8 mouse cellular contexts compared by ENCODE assay signal in the genomic region with DNA sequence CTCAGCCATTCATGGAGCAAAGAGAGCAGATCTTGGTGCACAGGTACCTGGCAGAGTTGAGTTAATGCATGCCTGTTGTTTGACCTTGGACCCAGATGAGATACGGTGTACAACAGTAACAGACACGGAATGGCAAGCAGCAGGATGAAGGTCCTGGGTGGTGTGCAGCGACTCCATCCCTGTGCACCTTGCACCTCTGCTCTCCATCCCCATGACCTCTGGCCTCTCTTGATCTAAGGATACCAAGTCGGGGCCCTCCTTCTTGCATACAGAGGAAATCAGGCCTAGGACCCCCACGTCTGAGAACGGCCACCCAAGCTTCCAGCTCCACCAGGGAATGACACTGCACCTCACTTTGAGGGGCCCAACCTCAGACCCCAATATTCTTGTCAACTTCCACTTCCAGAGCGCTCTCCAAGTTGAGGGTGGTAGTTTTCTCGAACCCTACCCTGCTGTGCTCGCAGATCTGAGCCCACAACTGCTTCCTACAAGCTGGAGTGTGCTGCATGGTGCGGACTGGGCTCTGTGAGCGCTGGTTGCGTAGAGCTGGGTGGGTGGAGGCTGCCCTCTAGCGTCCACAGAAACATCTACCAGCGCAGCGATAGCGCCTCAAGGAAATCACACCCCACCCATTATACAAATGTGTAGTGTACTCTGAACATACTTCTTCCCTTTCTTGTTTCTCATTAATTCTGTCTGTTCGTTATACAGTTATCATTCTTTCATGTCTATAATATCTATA. TPM values are rescaled to one million over a fixed set of nuclear protein-coding genes. Genes with fewer than 3 reads are reported as not detected.
DNase-seq lines count a peak whose midpoint lies in the region; ATAC-seq lines count a peak whose summit lies in the region.

No protein-coding gene starts in this region.

- peak; percentile 91 for ATAC-seq in erythroblast, adult 5-6 weeks (replicated peaks; ENCODE audit: low FRiP score, poor library complexity, severe bottlenecking)
- ATAC-seq in heart, embryonic 12.5 days (ENCODE audit: insufficient number of reproducible peaks, low FRiP score) = peak; percentile 73
- ATAC-seq in kidney, embryonic 16.5 days (ENCODE audit: low FRiP score, low TSS enrichment) = peak; percentile 81
- ATAC-seq in liver, embryonic 13.5 days (ENCODE audit: low read depth) = peak; percentile 77
- 0 out of 2 replicates have a peak, but pooled peaks have one; percentile 50 for ATAC-seq in neural tube, embryonic 12.5 days (ENCODE audit: low FRiP score, low read depth)

- no peaks in the 10 kb centered on the region for H3K9me3 ChIP-seq in heart, embryonic 12.5 days (replicated peaks)
- H3K9me3 ChIP-seq in kidney, embryonic 16.5 days (ENCODE audit: low read length) = no peaks in the 10 kb centered on the region
- no peaks in the 10 kb centered on the region for H3K9me3 ChIP-seq in liver, embryonic 13.5 days (replicated peaks)
- no peaks in the 10 kb centered on the region for H3K9me3 ChIP-seq in neural tube, embryonic 12.5 days

- no peak overlapping the region for H3K27ac ChIP-seq in heart, embryonic 12.5 days (ENCODE audit: poor library complexity, severe bottlenecking)
- no peak overlapping the region for H3K27ac ChIP-seq in kidney, embryonic 16.5 days (ENCODE audit: low read length)
- no peak overlapping the region for H3K27ac ChIP-seq in liver, embryonic 13.5 days
- no peak overlapping the region for H3K27ac ChIP-seq in neural tube, embryonic 12.5 days

- DNase-seq in CD4-positive, CD25-positive, alpha-beta regulatory T cell, adult 2 months (ENCODE audit: low read depth, low spot score) = peak; percentile 93
- DNase-seq in adrenal gland, postnatal 4 days (ENCODE audit: low spot score in 2 of 2) = peak; percentile 33 to 40
- peak; percentile 49 for DNase-seq in liver, embryonic 13.5 days
- DNase-seq in telencephalon, adult 2 months (ENCODE audit: low read depth, low spot score) = peak; percentile 50

- H3K27me3 ChIP-seq in heart, embryonic 12.5 days (replicated peaks) = no peaks in the 10 kb centered on the region
- H3K27me3 ChIP-seq in kidney, embryonic 16.5 days (ENCODE audit: insufficient read depth, low read length) = no peaks in the 10 kb centered on the region
- no peaks in the 10 kb centered on the region for H3K27me3 ChIP-seq in liver, embryonic 13.5 days
- no peaks in the 10 kb centered on the region for H3K27me3 ChIP-seq in neural tube, embryonic 12.5 days (replicated peaks)

- H3K4me3 ChIP-seq in heart, embryonic 12.5 days = no peak overlapping the region
- no peak overlapping the region for H3K4me3 ChIP-seq in kidney, embryonic 16.5 days (ENCODE audit: low read length)
- no peak overlapping the region for H3K4me3 ChIP-seq in liver, embryonic 13.5 days (replicated peaks)
- H3K4me3 ChIP-seq in neural tube, embryonic 12.5 days = no peak overlapping the region

- 25% methylated on average over 17 of the region's 17 CpGs for WGBS in heart, embryonic 12.5 days
- 27% methylated on average over 17 of the region's 17 CpGs for WGBS in kidney, embryonic 16.5 days
- WGBS in liver, embryonic 13.5 days (ENCODE audit: insufficient replicate concordance) = 26% methylated on average over 17 of the region's 17 CpGs
- 30% methylated on average over 17 of the region's 17 CpGs for WGBS in neural tube, embryonic 12.5 days

- peak overlapping the region; percentile 37 for H3K9ac ChIP-seq in heart, embryonic 12.5 days
- H3K9ac ChIP-seq in kidney, embryonic 16.5 days (replicated peaks; ENCODE audit: low read length) = no peak overlapping the region
- no peak overlapping the region for H3K9ac ChIP-seq in liver, embryonic 13.5 days
- H3K9ac ChIP-seq in neural tube, embryonic 12.5 days = no peak overlapping the region

- 0 out of 2 replicates have a peak overlapping the region, but pooled peaks have one; percentile 32 for H3K4me2 ChIP-seq in heart, embryonic 12.5 days
- H3K4me2 ChIP-seq in kidney, embryonic 16.5 days (replicated peaks; ENCODE audit: low read depth, low read length) = no peak overlapping the region
- no peak overlapping the region for H3K4me2 ChIP-seq in liver, embryonic 13.5 days
- H3K4me2 ChIP-seq in neural tube, embryonic 12.5 days (replicated peaks) = no peak overlapping the region

- H3K4me1 ChIP-seq in heart, embryonic 12.5 days (replicated peaks) = 0 out of 2 replicates have a peak, but pooled peaks cover 5% of the 10 kb centered on the region
- no peaks in the 10 kb centered on the region for H3K4me1 ChIP-seq in kidney, embryonic 16.5 days (ENCODE audit: insufficient read depth, low read length)
- peaks cover 4% of the 10 kb centered on the region for H3K4me1 ChIP-seq in liver, embryonic 13.5 days (replicated peaks)
- H3K4me1 ChIP-seq in neural tube, embryonic 12.5 days = peaks cover 4% of the 10 kb centered on the region; the same call in 1 of the 2 replicates

- H3K36me3 ChIP-seq in heart, embryonic 12.5 days = peaks cover 22% of the 10 kb centered on the region
- H3K36me3 ChIP-seq in kidney, embryonic 16.5 days (ENCODE audit: insufficient read depth, low read length) = peaks cover 11% of the 10 kb centered on the region
- peaks cover 5% of the 10 kb centered on the region for H3K36me3 ChIP-seq in liver, embryonic 13.5 days
- H3K36me3 ChIP-seq in neural tube, embryonic 12.5 days = peaks cover 23% of the 10 kb centered on the region

RNA-seq across cellular contexts. Expression of a gene that starts 13.0 kb away (rescaled TPM):
- 10 to 100 TPM; 12.9 to 13.2 TPM for total RNA-seq in adrenal gland, postnatal 4 days (2021)
- total RNA-seq in erythroblast, adult 5-6 weeks (2015; ENCODE audit: low replicate concordance) = 5.0 TPM in 1 of 2 replicates, not detected in the other
- not detected in 2 replicates for total RNA-seq in erythroblast, adult 5-6 weeks (2017; ENCODE audit: low replicate concordance)
- polyA plus RNA-seq in heart, embryonic 12.5 days (2016; fragmentation: Nextera tagmentation; extraction: Ambion mirVana) = 7.3 and 8.3 TPM in 2 replicates
- polyA plus RNA-seq in kidney, embryonic 16.5 days (2015; fragmentation: Nextera tagmentation; extraction: Ambion mirVana) = 8.6 and 8.7 TPM in 2 replicates
- polyA plus RNA-seq in liver, embryonic 13.5 days (2015; fragmentation: Nextera tagmentation; extraction: Ambion mirVana) = 1.2 and 1.8 TPM in 2 replicates
- polyA plus RNA-seq in neural tube, embryonic 12.5 days (2016; fragmentation: Nextera tagmentation; extraction: Ambion mirVana) = 10.9 and 12.4 TPM in 2 replicates

RNA-seq across cellular contexts. Expression of a gene that starts 35.4 kb away (rescaled TPM):
- under 1 TPM; 0.48 to 0.68 TPM for total RNA-seq in adrenal gland, postnatal 4 days (2021)
- not detected in 2 replicates for total RNA-seq in erythroblast, adult 5-6 weeks (2015; ENCODE audit: low replicate concordance)
- total RNA-seq in erythroblast, adult 5-6 weeks (2017; ENCODE audit: low replicate concordance) = not detected in 2 replicates
- not detected in 2 replicates for polyA plus RNA-seq in heart, embryonic 12.5 days (2016; fragmentation: Nextera tagmentation; extraction: Ambion mirVana)
- polyA plus RNA-seq in kidney, embryonic 16.5 days (2015; fragmentation: Nextera tagmentation; extraction: Ambion mirVana) = 0.20 and 0.22 TPM in 2 replicates
- polyA plus RNA-seq in liver, embryonic 13.5 days (2015; fragmentation: Nextera tagmentation; extraction: Ambion mirVana) = 0.18 and 0.41 TPM in 2 replicates
- not detected in 2 replicates for polyA plus RNA-seq in neural tube, embryonic 12.5 days (2016; fragmentation: Nextera tagmentation; extraction: Ambion mirVana)

Comparison
In these comparisons a context has a peak if more than half of its experiments do, and no peak if none do; other contexts are left out.
1. DNase-seq: peak in every context shown above with its lines; median percentile 93 in CD4-positive, CD25-positive, alpha-beta regulatory T cell, adult 2 months; 50 in telencephalon, adult 2 months; 49 in liver, embryonic 13.5 days; 36 in adrenal gland, postnatal 4 days.